Mouse (Mus musculus) testis, postnatal 10 days (tissue): ENCODE measurements around the gene Olfr1388.
"Not testable (repeated sequence)": the region's sequence is repeated elsewhere in the genome, so short reads cannot be mapped to it uniquely, and the experiment has no call there.

Source experiments
- DNase-seq: peaks from one replicate; pipeline ENCODE4 v3.0.0; 2021; ENCODE audit warnings: low spot score

Olfr1388 gene

DNA sequence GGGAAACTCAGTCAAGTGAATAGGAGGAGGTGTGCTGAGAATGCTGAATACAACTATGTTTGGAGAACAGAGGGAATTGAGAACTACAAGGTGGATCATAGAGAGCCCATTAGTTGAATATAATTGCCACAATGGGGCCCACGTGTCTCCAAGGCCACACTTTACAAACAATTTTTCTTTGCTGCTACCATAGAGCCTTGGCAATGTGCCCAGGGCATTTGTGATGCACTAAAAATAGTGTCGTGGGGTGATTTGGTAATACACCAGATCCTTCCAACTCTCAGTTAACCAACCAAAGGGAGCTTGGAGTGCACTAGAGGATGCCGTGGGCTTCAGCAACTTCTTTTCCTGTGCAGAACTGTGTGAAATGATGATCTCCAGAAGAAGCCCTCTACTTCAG, at the start of gene Olfr1388:
Gene Olfr1388, plus strand, starts transcription at position 214 of the 400 bp plus-strand sequence.
- peak; percentile 40 for DNase-seq

DNA sequence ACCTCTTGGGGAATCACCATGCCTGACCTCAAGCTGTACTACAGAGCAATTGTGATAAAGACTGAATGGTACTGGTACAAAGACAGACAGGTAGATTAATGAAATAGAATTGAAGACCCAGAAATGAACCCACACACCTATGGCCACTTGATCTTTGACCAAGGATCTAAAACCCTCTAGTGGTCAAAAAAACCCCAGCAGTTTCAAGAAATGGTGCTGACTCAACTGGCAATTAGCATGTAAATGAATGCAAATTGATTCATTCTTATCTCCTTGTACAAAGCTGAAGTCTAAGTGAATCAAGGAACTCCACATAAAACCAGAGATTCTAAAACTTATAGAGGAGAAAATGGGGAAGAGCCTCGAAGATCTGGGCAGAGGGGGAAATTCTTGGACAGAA, 43.7 kb upstream of the Olfr1388 start:
- not testable (repeated sequence) for DNase-seq

DNA sequence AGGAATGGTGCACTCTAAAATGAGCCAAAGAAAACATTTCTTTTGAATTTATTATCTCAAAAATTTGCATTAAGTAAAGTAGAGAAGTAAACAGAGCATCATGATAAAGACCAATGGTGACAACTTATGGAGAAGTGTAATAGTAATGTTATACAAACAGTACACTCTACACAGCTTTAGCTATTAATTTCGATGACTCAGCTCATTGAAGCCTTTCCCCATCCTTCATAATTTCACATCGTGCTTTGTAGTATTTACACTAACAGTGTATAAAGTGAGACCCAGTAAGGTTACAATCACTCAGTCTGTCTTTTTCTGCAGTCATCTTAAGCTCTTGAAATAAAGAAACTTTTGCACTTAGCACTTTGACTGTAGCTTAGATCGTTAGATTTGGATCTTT, 29.6 kb upstream of the Olfr1388 start:
- no peak for DNase-seq

DNA sequence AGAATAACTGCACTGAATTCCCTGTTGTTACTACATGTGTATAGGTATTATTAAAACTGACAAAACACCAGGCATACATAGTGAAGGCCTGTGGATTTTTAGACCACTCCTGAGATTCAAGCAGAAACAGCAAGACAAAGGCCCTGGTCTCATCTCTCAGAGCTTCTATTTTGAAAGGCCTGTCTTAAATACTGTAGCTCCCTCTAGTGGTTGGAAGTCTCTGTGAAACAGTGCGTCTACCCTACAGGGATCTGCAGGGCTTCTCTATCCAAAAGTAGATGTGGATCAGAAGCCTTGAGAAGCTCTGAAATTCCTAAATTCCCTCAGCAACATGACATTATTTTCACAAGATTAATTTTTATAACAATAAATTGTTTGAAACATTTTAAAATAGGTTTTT, 25.9 kb upstream of the Olfr1388 start:
- no peak for DNase-seq

DNA sequence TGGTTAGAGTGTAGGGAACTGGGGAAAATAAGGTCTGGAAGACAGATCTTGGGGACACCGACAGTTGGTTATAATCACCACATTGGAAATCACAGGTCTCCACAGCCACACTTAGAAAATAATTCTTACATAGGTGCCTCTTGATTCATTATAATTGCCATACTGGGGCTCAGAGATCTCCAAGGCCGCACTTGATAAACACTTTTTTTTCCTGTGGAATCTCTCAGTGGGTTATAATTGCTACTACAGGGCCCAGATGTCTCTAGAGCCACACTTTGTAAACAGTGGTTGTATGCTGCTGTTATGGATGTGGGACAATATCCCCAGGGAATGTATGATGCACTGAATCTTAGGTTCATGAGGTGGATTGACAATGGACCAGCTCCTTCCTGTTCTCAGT, 13.7 kb upstream of the Olfr1388 start, which contains the start of gene Olfr1389:
Gene Olfr1389, plus strand, starts transcription at position 301 of the 400 bp plus-strand sequence.
- DNase-seq = no peak

DNA sequence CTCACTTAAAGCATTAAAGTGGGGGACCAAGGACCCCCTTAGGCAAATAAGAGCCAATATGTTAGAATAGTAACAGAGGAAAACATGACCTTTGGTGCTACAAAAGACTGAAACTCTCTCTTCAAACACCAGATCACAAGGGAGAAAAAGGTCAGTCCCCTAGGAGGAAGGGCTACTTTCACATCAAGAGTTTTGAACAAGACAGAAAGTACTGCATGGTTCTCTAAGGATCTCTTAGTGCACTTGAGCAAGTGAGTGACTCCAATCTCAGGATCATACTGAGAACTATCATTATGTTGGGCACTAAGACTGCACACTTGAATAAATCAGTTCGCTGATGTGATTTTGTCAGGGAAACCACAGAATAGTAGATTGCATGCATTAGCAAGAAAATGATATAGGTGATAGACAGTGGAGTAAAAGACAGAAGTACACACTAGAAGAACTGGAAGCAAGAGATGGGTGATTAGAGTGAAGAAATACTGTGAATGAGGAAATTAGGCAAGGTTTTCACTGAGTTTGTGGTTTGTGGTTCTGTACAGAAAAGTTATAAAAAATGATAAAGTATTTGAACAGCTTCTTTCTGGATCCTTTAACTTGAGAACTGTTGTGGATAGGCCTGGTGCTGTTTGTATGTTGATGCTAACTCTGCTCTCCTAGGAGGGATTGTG, 11.0 kb upstream of the Olfr1388 start:
- DNase-seq = no peak

DNA sequence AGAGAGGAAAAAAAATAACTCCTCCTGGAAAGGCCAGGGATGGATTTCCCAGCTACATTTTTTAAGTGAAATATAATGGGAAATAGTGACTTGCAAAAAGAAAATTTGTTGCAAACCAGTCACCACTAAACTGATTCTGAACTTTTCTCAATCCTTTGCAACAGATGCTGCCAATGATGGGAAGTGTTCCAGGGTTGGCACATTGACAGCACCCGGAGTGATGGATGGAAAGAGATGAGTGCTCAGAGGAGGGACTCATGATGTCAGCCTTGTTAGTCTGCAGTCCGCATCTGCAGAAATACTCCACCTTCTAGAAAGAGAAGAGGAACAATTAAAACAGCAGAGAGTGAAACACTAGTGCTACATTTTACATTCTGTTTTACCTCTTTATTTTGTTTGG, 6.8 kb upstream of the Olfr1388 start:
- DNase-seq = no peak

DNA sequence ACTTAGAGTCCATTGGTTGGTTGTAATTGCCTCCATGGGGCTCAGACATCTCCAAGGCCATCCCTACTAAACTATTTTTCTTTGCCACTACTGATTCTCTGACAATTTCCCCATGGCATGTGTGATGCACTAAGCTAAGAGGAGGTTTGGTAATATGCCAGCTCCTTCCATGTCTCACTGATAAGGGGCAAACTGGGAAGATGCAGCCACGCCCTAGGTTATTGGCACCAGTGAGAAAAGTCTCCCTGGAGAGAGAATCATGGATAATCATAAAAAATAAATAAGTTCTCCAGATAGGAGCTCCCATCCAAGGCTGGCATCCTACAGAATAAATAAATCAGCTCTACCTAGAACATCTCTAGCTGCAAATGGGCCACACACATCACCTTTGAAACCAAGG, 18.6 kb downstream of the Olfr1388 start, which contains the start of gene Olfr1387:
Gene Olfr1387, plus strand, starts transcription at position 301 of the 400 bp plus-strand sequence.
- no peak for DNase-seq

DNA sequence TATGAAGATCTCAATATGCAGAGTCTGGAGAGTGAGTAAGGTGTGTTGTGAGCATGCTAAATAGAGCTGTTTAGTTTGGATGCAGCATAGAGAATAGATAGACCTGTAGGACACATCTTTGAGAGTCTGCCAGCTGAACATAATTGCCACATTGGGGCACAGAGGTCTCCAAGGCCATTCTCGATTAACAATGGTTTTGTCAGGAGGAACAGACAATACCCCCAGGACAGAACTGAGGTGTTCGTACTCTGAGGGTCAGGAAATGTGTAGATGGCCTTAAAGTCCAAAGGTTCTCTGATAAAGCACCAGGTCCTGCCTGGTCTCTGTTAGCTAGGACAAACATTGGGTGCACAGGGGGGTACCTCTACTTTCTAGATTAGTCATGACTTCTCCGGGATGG, 28.3 kb downstream of the Olfr1388 start, which contains the start of gene Olfr1386:
Gene Olfr1386, plus strand, starts transcription at position 301 of the 400 bp plus-strand sequence.
- DNase-seq = not testable (repeated sequence)

DNA sequence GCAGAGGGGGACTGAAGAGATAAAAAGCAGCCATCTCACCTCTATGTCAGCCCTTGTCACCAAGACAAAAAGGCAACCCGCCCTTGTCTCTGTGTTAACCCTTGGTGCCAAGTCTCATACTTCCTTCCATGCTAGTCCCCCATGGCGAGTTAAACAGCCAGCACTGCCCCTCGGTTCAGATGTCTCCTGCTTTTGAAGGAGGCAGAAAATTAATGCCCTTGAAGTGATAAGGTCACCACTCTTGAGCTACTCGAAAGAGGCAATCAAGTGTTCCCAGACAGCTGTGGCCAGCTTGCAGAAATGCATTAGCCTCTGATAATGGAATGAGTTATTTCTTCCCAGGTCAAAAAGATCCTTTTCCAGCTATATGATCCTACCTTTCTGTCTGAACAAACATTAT, 49.5 kb downstream of the Olfr1388 start:
- no peak for DNase-seq

DNA sequence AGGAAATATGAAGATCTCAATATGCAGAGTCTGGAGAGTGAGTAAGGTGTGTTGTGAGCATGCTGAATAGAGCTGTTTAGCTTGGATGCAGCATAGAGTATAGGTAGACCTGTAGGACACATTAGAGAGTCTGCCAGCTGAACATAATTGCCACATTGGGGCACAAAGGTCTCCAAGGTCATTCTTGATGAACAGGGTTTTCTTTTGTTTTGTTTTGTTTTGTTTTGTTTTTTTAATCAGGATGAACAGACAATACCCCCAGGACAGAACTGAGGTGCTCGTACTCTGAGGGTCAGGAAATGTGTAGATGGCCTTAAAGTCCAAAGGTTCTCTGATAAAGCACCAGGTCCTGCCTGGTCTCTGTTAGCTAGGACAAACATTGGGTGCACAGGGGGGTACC, 52.3 kb downstream of the Olfr1388 start, which contains the start of gene Olfr1385:
Gene Olfr1385, plus strand, starts transcription at position 301 of the 400 bp plus-strand sequence.
- DNase-seq = not testable (repeated sequence)
